Mouse (Mus musculus): Measurements from ENCODE around the gene Ptprk.
A peak's percentile ranks its signal among the peaks of the same experiment; 100 is the strongest.

The Ptprk gene

DNA sequence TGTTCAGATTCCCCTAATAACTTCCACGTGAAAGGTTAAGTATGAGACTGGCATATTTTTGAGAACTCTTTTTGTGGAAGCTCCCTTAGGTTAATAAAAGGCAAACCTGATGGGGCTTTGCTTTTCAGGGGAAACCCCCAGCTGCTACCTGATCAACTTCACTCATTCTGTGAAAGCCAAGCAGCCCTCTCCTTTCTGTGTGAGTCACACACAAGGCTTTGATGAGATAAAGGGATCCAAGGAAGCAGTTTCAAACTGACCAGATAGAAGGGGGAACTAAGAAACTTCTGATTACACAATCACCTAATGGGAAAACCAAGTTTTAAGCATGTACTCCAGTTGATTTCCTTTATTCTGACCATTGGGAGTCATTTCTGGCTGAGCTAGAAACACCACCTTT, 445.2 kb downstream of the Ptprk start:
- no peak for TF ChIP-seq CTCF (conservative IDR thresholded peaks at IDR 0.05; ENCODE audit: low read length)
- no peak for TF ChIP-seq POU5F1 (IDR thresholded peaks at IDR 0.05; ENCODE audit: borderline replicate concordance, low read length)
- no peak for TF ChIP-seq NANOG (IDR thresholded peaks at IDR 0.05; ENCODE audit: borderline replicate concordance, low read length)
- no peaks in the 10 kb centered on the region for H3K36me3 ChIP-seq (ENCODE audit: insufficient read depth, low read length)
- H3K4me3 ChIP-seq (replicated peaks; ENCODE audit: low read length) = no peak overlapping the region
- H3K9me3 ChIP-seq (ENCODE audit: low read length) = no peaks in the 10 kb centered on the region
- H3K4me1 ChIP-seq (replicated peaks; ENCODE audit: low read depth, low read length) = peaks cover 15% of the 10 kb centered on the region
- H3K27me3 ChIP-seq (ENCODE audit: insufficient read depth, low read length) = no peaks in the 10 kb centered on the region

DNA sequence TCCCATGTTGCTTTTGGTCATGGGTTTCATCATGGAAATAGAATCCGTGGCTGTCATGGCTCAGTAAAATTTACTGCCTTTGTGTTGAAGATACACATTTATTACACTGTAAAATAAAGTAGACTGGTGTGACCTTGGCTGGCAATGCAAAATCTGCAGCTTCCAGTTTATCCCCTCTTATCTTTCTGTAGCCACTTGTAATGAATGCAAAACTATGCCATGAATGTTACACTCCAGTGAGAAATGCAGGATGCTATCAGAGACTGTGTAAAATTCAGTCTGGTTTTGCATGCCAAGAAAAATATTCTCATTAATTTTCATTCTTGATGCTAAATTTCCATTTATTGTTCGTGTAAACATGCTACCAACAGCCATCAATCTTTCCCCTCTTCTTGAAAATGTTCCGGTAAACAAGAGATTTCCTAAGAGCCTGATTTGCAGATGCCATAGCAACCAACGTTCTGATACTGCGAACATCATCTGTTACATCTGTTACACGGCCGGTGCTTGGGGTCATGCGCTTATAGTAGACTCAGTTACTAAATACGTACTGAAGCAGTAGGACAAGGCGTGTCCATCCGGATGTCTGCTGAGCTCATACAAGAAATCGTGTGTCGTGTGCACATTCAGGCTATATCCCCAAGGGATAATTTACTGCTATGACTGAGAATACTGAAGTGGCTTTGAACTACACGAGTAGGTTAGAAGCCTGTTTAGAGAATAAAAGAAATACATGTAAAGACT, 449.5 kb downstream of the Ptprk start:
- TF ChIP-seq POU5F1 (IDR thresholded peaks at IDR 0.05; ENCODE audit: borderline replicate concordance, low read length) (no peak), NANOG (IDR thresholded peaks at IDR 0.05; ENCODE audit: borderline replicate concordance, low read length) (no peak), CTCF (conservative IDR thresholded peaks at IDR 0.05; ENCODE audit: low read length) (no peak)
- Histone ChIP-seq H3K4me1 (replicated peaks; ENCODE audit: low read depth, low read length) (no peaks in the 10 kb centered on the region), H3K4me3 (replicated peaks; ENCODE audit: low read length) (no peak overlapping the region), H3K9me3 (ENCODE audit: low read length) (no peaks in the 10 kb centered on the region), H3K36me3 (ENCODE audit: insufficient read depth, low read length) (no peaks in the 10 kb centered on the region), H3K27me3 (ENCODE audit: insufficient read depth, low read length) (no peaks in the 10 kb centered on the region)

DNA sequence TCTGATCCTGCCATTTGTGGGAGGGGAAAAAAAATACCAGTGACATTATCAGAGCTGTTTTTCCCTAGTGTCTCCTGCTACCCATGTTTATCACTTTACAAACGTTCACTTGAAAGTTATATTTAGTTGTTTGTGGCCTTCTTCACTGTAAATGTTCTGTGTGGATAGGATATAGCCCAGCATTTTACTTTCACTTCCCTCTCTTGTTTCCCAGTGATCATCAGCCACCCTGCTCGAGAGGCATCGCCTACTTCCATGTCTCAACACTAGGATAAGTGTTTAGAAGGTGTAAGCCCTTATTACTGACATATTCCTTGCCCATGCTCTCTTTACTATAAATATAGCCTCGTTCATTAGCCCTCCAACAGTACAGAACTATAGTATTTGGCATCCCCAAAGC, 466.0 kb downstream of the Ptprk start:
- no peak overlapping the region for H3K4me3 ChIP-seq (replicated peaks; ENCODE audit: low read length)
- H3K4me1 ChIP-seq (replicated peaks; ENCODE audit: low read depth, low read length) = peaks cover 5% of the 10 kb centered on the region; the same call in 1 of the 2 replicates
- H3K36me3 ChIP-seq (ENCODE audit: insufficient read depth, low read length) = no peaks in the 10 kb centered on the region
- no peak for TF ChIP-seq CTCF (conservative IDR thresholded peaks at IDR 0.05; ENCODE audit: low read length)
- H3K27me3 ChIP-seq (ENCODE audit: insufficient read depth, low read length) = no peaks in the 10 kb centered on the region
- H3K9me3 ChIP-seq (ENCODE audit: low read length) = 0 out of 2 replicates have a peak, but pooled peaks cover under 1% of the 10 kb centered on the region

DNA sequence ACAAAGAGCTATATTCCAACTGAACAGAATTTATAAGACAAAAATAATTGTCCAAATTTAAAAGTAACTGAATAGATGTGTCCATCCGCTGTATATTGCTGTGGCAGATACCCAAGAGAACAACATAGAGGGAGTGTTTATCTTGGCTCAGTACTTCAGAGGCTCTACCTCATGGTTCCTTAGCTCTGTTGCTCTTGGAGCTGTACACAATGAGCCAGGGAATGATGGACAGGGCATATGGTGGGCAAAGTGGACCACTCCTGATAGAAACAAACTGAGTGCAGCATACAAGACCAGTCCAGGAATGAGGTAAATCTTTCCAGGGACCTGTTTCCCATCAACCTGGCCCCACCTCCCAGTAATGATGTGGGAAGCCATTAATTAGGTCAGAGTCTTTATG, 468.1 kb downstream of the Ptprk start:
- Histone ChIP-seq H3K9me3 (ENCODE audit: low read length) (no peaks in the 10 kb centered on the region), H3K27me3 (ENCODE audit: insufficient read depth, low read length) (no peaks in the 10 kb centered on the region), H3K4me3 (replicated peaks; ENCODE audit: low read length) (no peak overlapping the region), H3K36me3 (ENCODE audit: insufficient read depth, low read length) (no peaks in the 10 kb centered on the region), H3K4me1 (replicated peaks; ENCODE audit: low read depth, low read length) (peaks cover 5% of the 10 kb centered on the region; the same call in 1 of the 2 replicates)
- TF ChIP-seq POU5F1 (IDR thresholded peaks at IDR 0.05; ENCODE audit: borderline replicate concordance, low read length) (no peak), CTCF (conservative IDR thresholded peaks at IDR 0.05; ENCODE audit: low read length) (no peak), NANOG (IDR thresholded peaks at IDR 0.05; ENCODE audit: borderline replicate concordance, low read length) (no peak)

DNA sequence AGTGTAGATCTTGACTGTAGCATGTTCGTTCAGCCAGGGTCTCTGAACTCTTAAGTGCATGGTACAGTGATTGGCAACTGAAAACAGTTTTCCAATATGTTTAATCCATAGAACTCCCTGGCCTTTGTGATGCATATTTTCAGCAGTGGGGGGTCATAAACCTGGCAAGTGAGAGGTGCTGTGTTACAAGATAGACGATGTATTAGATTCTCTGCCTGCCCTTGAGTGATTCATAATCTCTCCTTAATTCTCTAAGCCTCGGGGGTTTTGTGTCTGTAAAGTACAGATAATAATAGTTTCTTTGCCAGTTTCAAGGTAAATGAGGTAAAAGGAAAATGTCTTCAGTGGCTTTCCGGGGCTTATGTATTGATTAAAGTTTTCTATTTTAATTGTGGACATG, 475.9 kb downstream of the Ptprk start:
- Histone ChIP-seq H3K27me3 (ENCODE audit: insufficient read depth, low read length) (no peaks in the 10 kb centered on the region), H3K36me3 (ENCODE audit: insufficient read depth, low read length) (no peaks in the 10 kb centered on the region), H3K9me3 (ENCODE audit: low read length) (no peaks in the 10 kb centered on the region), H3K4me1 (replicated peaks; ENCODE audit: low read depth, low read length) (no peaks in the 10 kb centered on the region), H3K4me3 (replicated peaks; ENCODE audit: low read length) (no peak overlapping the region)
- TF ChIP-seq NANOG (IDR thresholded peaks at IDR 0.05; ENCODE audit: borderline replicate concordance, low read length) (no peak), POU5F1 (IDR thresholded peaks at IDR 0.05; ENCODE audit: borderline replicate concordance, low read length) (peak; percentile 60; the same call in 1 of the 2 replicates)

DNA sequence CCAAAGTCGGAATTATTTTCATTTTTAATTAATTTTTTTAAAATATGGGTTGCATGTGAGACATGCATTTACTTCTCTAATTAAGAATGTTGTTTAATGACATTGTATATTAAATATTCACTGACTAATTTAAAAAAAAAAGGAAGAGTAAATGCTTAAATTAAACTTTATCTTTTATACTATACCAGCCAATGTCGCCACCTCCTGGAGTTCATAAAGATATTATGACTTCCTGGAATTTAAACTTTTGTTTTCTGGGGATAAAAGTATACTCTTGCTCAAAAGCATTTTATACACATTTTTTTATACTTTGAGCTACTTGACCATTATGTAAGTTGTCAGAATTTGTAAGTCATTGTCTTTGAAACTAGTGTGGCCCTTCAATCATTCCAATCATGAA, 477.4 kb downstream of the Ptprk start:
- no peak overlapping the region for H3K4me3 ChIP-seq (replicated peaks; ENCODE audit: low read length)
- H3K4me1 ChIP-seq (replicated peaks; ENCODE audit: low read depth, low read length) = no peaks in the 10 kb centered on the region
- H3K9me3 ChIP-seq (ENCODE audit: low read length) = no peaks in the 10 kb centered on the region
- no peaks in the 10 kb centered on the region for H3K27me3 ChIP-seq (ENCODE audit: insufficient read depth, low read length)
- H3K36me3 ChIP-seq (ENCODE audit: insufficient read depth, low read length) = no peaks in the 10 kb centered on the region
- no peak for TF ChIP-seq POU5F1 (IDR thresholded peaks at IDR 0.05; ENCODE audit: borderline replicate concordance, low read length)
- no peak for TF ChIP-seq CTCF (conservative IDR thresholded peaks at IDR 0.05; ENCODE audit: low read length)
- no peak for TF ChIP-seq NANOG (IDR thresholded peaks at IDR 0.05; ENCODE audit: borderline replicate concordance, low read length)

DNA sequence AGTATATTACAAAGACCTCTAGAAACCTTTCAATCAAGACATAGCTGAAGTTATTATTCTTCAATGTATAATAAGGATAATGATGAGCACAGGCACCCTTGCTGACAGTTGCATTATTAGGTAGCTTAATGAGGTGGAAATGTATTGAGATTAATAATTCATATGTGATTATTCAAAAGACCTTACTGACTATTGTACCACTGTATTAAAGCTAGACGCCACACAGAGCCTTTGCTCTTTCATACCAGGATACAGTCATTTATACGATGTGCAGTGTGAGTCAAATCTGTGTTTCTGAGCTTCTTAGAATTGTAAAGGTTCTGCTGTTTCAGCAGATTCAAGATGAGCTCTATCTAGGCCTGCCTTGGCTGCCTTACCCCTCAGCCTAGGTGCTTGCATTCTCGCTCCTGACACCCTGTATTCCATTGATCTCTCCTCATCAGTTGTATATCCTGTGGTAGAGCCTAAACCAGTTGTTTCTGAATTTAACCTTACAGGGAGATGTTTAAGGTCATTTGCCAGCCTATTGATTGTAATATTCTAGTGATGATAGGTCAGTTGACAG, 489.6 kb downstream of the Ptprk start:
- no peaks in the 10 kb centered on the region for H3K4me1 ChIP-seq (replicated peaks; ENCODE audit: low read depth, low read length)
- no peak overlapping the region for H3K4me3 ChIP-seq (replicated peaks; ENCODE audit: low read length)
- no peak for TF ChIP-seq NANOG (IDR thresholded peaks at IDR 0.05; ENCODE audit: borderline replicate concordance, low read length)
- no peak for TF ChIP-seq CTCF (conservative IDR thresholded peaks at IDR 0.05; ENCODE audit: low read length)
- no peak for TF ChIP-seq POU5F1 (IDR thresholded peaks at IDR 0.05; ENCODE audit: borderline replicate concordance, low read length)
- H3K36me3 ChIP-seq (ENCODE audit: insufficient read depth, low read length) = no peaks in the 10 kb centered on the region
- H3K27me3 ChIP-seq (ENCODE audit: insufficient read depth, low read length) = no peaks in the 10 kb centered on the region
- H3K9me3 ChIP-seq (ENCODE audit: low read length) = no peaks in the 10 kb centered on the region

DNA sequence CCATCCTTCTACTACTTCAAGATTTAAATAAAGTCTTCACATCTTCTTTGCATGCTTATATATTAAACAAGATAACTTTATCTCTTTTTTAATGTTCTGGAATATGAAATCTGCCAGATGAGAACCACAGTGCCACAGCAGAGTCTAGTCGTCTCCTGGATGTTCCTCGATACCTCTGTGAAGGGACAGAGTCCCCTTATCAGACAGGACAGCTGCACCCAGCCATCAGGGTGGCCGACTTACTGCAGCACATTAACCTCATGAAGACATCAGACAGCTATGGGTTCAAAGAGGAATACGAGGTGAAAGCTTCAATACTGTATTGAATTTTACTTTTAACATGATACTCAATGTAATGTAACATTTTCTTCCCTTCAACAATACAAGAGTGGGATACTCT, 491.8 kb downstream of the Ptprk start:
- Histone ChIP-seq H3K36me3 (ENCODE audit: insufficient read depth, low read length) (no peaks in the 10 kb centered on the region), H3K27me3 (ENCODE audit: insufficient read depth, low read length) (no peaks in the 10 kb centered on the region), H3K4me1 (replicated peaks; ENCODE audit: low read depth, low read length) (no peaks in the 10 kb centered on the region), H3K4me3 (replicated peaks; ENCODE audit: low read length) (no peak overlapping the region), H3K9me3 (ENCODE audit: low read length) (no peaks in the 10 kb centered on the region)
- TF ChIP-seq NANOG (IDR thresholded peaks at IDR 0.05; ENCODE audit: borderline replicate concordance, low read length) = no peak
- TF ChIP-seq POU5F1 (IDR thresholded peaks at IDR 0.05; ENCODE audit: borderline replicate concordance, low read length) = no peak
- no peak for TF ChIP-seq CTCF (conservative IDR thresholded peaks at IDR 0.05; ENCODE audit: low read length)

DNA sequence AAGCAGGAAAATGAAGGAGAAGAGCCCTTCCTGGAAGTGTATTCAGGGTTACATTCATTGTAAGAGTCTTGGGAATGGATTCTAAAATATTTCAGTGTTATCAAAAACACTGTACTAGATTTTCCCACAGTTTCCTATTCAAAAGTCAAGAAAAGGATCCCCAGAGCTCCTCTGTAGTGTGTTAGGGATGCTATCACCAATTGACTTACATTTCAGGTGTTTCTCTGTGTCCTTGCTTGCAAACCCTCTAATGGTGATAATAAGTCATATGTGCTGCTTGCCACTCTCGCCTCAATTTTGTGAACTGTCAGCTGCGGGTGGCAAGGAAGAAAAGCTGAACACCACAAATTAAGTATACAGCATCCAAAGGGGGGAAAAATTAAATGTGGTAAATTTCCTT, 492.2 kb downstream of the Ptprk start:
- Histone ChIP-seq H3K4me3 (replicated peaks; ENCODE audit: low read length) (no peak overlapping the region), H3K4me1 (replicated peaks; ENCODE audit: low read depth, low read length) (no peaks in the 10 kb centered on the region), H3K27me3 (ENCODE audit: insufficient read depth, low read length) (no peaks in the 10 kb centered on the region), H3K9me3 (ENCODE audit: low read length) (no peaks in the 10 kb centered on the region), H3K36me3 (ENCODE audit: insufficient read depth, low read length) (no peaks in the 10 kb centered on the region)
- no peak for TF ChIP-seq CTCF (conservative IDR thresholded peaks at IDR 0.05; ENCODE audit: low read length)
- TF ChIP-seq POU5F1 (IDR thresholded peaks at IDR 0.05; ENCODE audit: borderline replicate concordance, low read length) = no peak
- no peak for TF ChIP-seq NANOG (IDR thresholded peaks at IDR 0.05; ENCODE audit: borderline replicate concordance, low read length)

Data from E14TG2a.4 (cell line).